Mouse (Mus musculus): ENCODE data around the gene Tdpoz3. TPM values are rescaled to one million over a fixed set of nuclear protein-coding genes. Genes with fewer than 3 reads are reported as not detected.

The Tdpoz3 gene
- polyA plus RNA-seq (2012; ENCODE audit: low replicate concordance) = not detected in 2 replicates

DNA sequence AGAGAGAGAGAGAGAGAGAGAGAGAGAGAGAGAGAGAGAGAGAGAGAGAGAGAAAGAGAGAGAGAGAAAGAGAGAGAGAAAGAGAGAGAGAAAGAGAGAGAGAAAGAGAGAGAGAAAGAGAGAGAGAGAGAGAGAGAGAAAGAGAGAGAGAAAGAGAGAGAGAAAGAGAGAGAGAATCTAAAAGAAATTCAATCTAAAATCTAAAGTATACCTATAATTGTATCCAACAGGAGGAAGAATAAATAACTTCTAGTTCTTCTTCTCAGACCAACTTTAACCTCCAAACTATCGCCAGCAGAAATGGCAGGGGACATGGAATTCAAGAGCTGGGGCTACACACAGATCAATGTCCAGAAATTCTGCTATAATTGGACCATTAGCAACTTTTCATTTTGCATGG, at the start of gene Tdpoz3:
Tdpoz3 (plus strand) TSS at position 301 of the 400 bp plus-strand sequence.

DNA sequence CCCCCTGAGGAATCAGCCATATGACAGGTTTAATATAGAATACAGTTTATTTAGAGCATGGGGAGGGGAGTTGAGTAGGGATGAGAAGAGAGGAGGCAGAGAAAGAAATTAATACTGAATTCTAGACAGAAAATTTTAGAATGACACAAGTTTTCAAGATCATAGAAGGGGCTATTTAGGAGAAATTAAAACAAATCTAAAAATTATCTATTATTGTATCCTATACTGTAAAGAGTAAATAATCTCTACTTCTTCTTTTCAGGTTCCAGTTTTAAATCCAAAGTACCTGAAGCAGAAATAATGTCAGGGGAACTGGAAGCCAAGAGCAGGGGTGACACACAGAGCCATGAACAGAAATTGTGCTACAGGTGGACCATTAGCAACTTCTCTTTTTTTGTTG, 29.7 kb upstream of the Tdpoz3 start, which contains the start of gene Tdpoz4:
Tdpoz4 (plus strand) TSS at position 301 of the 400 bp plus-strand sequence.

Other genes starting within 250 kb of the Tdpoz3 start
- not detected in 2 replicates for gene Tdpoz2, start 173.3 kb upstream of the Tdpoz3 start, polyA plus RNA-seq (2012; ENCODE audit: low replicate concordance)
- not detected in 2 replicates for gene Tdpoz1, start 149.7 kb upstream of the Tdpoz3 start, polyA plus RNA-seq (2012; ENCODE audit: low replicate concordance)
- not detected in 2 replicates for gene Gm37596, start 132.9 kb upstream of the Tdpoz3 start, polyA plus RNA-seq (2012; ENCODE audit: low replicate concordance)
- gene Gm5773, start 53.0 kb upstream of the Tdpoz3 start, polyA plus RNA-seq (2012; ENCODE audit: low replicate concordance) = not detected in 2 replicates
- not detected in 2 replicates for gene Tdpoz4, start 29.6 kb upstream of the Tdpoz3 start, polyA plus RNA-seq (2012; ENCODE audit: low replicate concordance)
- not detected in 2 replicates for gene Gm9117, start 117.5 kb downstream of the Tdpoz3 start, polyA plus RNA-seq (2012; ENCODE audit: low replicate concordance)
- not detected in 2 replicates for gene Tdpoz5, start 135.3 kb downstream of the Tdpoz3 start, polyA plus RNA-seq (2012; ENCODE audit: low replicate concordance)
- not detected in 2 replicates for gene Gm9125, start 228.9 kb downstream of the Tdpoz3 start, polyA plus RNA-seq (2012; ENCODE audit: low replicate concordance)
- gene Gm10697, start 246.6 kb downstream of the Tdpoz3 start, polyA plus RNA-seq (2012; ENCODE audit: low replicate concordance) = not detected in 2 replicates